Mouse (Mus musculus) mouse embryonic stem cell (cell line): ENCODE measurements around the gene 4930402H24Rik.

Experiments used
- in situ Hi-C, 2 experiments: fragments of 300-500 bp; cut with MboI; formaldehyde crosslinking; loops; 1 replicate in 1 of 2; 3 replicates in 1 of 2; pipeline ENCODE4 v1.14.3; 2019 to 2020; ENCODE audit warnings: low sequenced_read_pairs in 2 of 2, low pct_unique_long_range_greater_than_20kb in 1 of 2, mixed read lengths in 1 of 2; ENCODE audit not compliant: unreplicated experiment in 1 of 2

The 4930402H24Rik gene

DNA sequence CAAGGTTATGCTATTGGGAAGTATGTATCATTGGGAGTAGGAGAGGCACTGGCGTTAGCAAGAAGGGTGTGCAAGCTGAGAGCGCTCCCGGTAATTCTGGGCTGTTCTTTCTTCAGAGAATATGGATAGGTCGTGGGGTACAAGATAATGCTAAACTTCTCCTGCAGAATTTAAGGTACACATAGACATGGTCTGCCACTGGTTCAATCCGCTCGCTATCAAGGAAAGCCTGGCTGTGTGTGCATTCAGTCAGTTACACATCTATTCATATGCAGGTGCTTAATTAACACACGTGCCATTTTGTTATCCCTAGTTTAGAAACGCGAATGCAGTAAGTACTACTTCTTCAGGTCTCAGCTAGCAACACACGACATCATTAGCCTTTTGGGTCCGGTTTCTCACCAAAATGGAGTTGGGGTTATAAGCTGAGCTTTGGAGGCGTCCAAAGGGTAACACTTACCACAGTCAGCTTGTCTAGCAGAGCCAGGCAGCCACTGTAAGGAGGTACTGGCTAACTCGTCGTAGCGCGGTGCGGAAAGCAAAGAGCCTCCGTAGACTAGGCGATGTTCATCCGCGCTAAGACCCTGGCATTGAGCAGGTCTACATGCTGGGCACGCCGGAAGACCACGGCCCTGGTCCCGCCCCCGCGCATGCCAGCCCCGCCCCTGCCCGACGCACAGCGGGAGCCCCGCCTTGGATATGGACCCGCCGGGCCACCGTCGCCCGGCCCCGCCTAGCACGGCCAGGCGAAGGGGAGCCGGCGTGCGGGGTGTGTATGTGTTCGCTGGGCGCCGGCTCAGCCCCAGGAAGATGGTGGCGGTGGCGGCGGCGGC is at the start of gene 4930402H24Rik, which contains the start of gene Atrn:
Gene 4930402H24Rik (minus strand): TSS at position 656 of the 833 bp plus-strand sequence.
Gene Atrn (plus strand): TSS at position 745 of the 833 bp plus-strand sequence.
- in situ Hi-C loops: no loop called here

DNA sequence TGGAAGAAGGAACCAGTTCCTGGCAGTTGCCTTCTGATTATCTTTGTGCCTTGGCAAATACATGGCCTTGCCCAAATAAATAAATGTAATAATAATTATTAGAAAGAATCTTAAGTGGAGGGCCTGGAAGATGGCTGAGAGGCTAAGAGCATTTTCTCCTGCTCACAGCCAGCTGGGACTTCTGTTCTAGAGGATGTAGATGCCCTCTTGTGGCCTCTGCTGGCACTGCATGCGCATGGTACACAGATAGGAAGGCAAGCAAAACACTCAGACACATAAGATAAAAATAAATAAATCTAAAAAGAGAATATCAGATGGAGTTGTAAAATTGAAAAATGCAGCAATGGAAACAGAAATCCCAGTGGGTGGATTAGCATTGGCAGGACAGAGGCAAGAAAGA is 44.3 kb upstream of the 4930402H24Rik start:
- in situ Hi-C loops: no loop called here

- in situ Hi-C loops: no loop called here
Observed at GRCm38 (mm10) chr2:130949781-130950180, 43.6 kb upstream of the 4930402H24Rik start.

DNA sequence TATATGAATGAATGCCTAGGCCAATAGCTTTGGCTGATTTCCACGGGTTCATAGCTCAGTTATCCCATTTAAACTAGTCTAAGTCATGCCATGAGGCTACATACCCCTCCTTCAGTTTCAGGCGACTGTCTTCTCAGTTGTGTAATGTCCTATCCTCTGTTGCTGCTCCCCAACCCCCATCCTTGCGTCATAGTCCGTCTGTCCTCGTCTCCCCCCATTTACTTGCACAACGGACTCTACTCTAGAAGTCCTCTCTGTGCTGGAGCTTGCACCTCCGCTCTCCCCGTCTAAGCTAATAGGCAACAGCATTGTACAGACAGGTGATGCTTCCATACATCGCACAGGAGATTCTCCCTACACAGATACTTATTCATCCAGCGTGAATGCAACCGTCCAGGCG is 26.7 kb upstream of the 4930402H24Rik start:
- in situ Hi-C loops: no loop called here

- in situ Hi-C loops: no loop called here
Observed at GRCm38 (mm10) chr2:130929994-130930393, 23.8 kb upstream of the 4930402H24Rik start.

DNA sequence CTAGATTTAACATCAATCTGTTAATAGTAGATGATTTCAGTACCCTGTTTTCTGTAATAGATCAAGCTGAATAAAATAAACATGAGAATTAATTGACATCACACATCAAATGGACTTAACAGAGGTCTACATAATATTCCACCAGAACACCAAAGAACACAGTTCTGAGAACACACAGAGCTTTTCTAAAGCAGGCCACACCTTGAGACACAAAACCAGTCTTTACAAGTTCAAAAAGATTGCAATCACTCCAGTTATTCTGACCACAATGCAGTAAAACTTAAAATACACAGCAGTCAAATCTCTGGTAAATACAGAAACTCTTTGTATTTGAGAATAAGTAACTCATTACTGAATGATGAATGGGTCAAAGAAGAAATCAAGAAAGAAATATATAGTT is 22.3 kb upstream of the 4930402H24Rik start:
- in situ Hi-C loops: no loop called here

DNA sequence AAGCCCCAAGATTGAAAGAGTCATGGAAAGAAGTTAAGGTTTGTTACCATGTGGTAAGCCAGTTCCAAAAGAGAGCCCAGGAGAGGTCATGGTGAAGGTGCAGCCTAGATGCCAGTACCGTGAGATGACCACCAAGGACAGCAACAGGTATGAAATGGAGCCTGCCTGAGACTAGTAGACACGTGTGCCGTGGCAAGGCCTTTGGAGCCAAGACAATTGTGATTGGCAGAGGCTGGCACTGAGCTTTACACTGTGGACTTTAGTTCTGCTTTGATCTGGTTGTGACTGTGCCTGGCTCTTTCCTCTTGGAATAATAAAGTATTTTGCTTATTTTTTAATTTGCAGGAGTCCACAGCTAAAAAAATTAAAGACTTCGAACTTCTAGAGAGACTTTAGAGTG is 21.8 kb upstream of the 4930402H24Rik start:
- in situ Hi-C loops: no loop called here

DNA sequence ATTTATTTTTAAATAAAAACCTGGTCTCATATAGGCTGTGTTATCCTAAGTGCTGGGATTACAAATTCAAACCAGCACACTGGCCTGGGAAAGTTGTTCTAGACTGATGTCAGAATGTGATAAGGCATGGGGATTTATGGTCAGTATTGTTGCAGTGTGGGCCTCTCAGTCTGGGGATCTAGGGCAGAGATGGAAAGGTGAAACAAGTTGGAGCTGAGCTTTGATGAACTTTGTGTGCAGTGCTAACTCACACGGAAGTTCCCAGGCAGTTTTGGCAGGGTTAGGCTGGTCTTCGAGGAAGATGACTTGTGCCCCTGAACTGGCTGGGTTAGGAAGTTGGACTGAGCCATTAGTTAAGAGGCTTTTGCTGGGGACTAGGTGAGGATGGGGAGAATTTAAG is 18.7 kb upstream of the 4930402H24Rik start:
- in situ Hi-C loops: no loop called here

DNA sequence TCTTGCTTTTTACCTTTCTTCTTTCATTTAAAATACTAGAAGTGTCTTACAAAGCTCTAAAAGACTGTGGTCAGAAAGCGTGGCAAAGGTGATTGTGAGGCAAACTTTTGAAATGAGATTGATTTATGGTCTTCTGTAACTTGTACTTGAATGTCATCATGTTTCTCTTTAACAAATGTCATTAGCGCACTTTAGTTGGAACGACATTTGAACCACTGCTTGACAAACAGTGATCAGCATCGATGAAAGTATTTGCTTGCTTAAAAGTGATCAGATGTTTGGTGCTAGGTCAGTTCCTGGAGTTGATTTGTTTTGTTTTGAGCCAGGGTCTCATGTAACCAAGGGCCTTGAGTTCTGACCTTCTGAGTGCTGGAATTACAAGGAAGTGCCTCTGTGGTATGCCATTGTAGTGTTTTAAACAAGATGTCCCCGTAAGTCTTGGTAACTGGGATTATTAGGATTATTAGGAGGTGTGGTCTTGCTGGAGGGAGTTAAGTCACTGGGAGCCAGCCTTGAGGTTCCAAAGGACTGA is 12.9 kb upstream of the 4930402H24Rik start:
- in situ Hi-C loops: no loop called here

DNA sequence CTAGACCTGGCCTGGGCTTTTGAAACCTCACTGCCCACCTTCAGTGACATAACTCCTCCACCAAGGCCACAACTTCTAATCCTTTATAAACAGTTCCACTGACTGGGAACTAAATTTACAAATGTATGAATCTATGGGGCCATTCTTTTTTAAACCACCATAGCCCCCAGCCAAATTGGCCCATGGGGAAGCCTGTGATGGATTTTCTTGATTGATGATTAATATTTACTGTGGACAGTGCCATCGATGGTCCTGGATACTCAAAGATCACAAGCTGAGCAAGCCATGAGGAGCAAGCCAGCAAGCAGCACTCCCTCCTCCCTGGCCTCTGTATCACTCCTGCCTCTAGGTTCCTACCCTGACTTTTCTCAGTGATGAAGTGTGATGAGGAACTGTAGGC is 11.5 kb upstream of the 4930402H24Rik start:
- in situ Hi-C loops: no loop called here

DNA sequence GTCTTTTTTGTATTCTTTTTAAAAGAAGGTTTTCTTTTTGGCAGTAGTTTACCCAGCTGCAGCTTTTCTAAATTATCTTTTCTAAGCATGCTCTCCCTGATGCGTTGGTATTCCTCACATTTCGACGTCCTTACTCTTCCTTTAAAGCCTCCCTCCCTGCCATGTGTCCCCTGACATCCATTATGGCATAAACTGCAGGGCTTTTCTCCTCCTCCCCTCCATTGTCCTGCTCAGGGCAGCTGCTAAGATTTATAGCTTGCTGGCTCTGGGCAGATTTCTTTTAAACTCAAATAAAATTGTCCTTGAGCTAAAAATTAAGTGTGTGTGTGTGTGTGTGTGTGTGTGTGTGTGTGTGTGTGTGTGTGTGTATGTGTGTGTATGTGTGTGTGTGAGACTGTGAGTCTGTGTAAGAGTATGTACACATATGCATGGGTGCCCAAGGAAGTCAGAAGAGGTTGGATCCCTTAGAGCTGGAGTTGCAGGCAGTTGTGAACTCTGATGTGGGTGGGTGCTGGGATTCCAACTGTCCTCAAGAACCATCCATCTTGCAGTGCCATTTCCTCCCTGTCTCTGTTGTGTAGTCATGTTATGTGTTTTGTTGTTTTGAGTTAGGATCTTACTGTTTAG is 10.4 kb upstream of the 4930402H24Rik start:
- in situ Hi-C loops: no loop called here

DNA sequence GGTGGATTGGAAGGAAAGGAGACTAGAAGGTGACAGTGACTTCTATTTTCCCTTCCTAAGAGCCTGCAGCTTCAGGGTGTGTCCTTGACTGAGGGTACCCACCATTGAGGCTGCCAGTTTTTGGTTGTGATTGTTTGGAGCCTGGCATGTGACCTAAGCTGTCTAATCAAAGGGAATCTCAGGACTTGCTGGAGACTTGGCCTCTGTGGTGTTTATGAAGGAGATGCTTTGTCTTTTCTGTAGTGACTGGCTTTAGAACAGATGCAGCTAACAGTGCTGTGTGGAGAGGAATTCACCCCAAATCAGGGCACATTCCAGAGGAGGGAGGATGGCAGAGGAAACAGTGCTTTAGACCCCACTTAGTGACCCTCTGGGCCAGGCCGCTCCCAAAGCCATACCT is 8.7 kb upstream of the 4930402H24Rik start:
- in situ Hi-C loops: no loop called here

- in situ Hi-C loops: no loop called here
Observed at GRCm38 (mm10) chr2:130911691-130912090, 5.5 kb upstream of the 4930402H24Rik start.

DNA sequence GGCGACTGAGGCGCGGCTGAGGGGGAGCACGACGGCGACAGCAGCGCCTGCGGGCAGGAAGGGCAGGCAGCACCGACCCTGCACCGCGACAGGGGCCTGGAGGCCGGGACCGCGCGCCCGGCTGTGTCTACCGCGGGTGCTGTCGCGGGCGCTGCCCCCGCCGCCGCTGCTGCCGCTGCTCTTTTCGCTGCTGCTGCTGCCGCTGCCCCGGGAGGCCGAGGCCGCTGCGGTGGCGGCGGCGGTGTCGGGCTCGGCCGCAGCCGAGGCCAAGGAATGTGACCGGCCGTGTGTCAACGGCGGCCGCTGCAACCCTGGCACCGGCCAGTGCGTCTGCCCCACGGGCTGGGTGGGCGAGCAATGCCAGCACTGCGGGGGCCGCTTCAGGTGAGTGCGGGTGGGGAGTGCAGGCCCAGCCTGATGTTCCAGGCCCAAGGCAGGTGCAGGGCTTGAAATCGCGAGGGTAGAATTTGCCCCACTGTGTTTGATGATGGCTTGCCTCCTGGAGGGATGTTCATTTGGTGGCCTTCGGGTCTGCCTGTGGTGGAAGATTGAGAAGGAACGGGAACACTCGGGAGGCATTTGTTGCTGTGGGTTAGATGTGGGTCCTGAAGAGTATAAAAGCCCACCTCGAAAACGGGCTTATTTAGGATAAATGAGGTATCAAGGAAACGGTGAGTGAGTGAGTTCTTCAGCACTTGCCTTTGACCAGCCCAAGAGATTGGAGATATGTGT is 544 bp upstream of the 4930402H24Rik start:
- in situ Hi-C loops: no loop called here

GRCm38 (mm10) chr2:130898783-130899182 is 7.4 kb downstream of the 4930402H24Rik start:
- in situ Hi-C loops: no loop called here

- in situ Hi-C loops: no loop called here
Observed at GRCm38 (mm10) chr2:130897856-130898255, 8.3 kb downstream of the 4930402H24Rik start.

DNA sequence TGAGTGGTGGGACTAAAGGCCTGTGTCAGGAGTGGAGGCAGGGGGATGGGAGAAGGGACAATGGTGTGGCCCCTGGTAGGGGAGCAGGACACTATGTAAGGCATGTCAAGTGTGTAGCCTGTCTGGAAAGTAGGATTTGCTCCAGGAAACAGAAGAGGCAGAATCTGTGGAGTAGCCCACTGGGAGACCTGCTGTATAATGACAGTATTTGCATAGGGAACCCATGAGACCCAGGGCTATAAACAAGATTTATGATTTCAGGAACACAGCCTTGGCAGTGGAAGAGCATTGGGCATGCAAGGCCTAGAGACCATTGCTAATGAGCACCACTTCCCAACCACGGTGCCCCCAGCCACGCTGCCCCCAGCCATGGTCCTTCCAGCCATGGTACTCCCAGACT is 9.3 kb downstream of the 4930402H24Rik start:
- in situ Hi-C loops: no loop called here

GRCm38 (mm10) chr2:130887456-130887855 is 18.8 kb downstream of the 4930402H24Rik start:
- in situ Hi-C loops: no loop called here

DNA sequence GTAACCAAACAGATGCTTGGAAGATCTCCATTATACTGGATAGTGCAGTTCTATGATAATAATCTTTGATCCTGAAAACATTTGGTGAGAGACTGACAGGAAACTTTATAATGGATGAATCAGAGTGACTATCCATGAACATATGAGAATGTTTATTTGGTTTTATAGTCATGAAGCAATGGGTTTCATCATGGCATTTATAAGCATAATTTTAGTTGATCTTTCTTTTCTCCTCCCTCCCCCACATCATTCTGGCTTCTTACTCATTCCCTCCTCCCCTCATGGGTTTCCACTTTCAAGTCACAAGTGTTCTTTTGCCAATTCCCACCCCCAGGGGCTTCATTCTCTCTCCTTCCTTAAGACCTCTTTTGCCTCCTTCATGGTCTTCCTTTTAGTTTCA is 19.2 kb downstream of the 4930402H24Rik start:
- in situ Hi-C loops: no loop called here
